Mouse (Mus musculus) lung, postnatal 0 days (tissue): Measurements from ENCODE around the gene Arhgap10.
A peak's percentile ranks its signal among the peaks of the same experiment; 100 is the strongest.

Source experiments
- CTCF ChIP-seq: IDR thresholded peaks from 2 replicates; pipeline ENCODE4 v1.5.1; 2016; ENCODE audit warnings: antibody characterized with exemption, mild to moderate bottlenecking
- EP300 ChIP-seq: IDR thresholded peaks from 2 replicates; pipeline ENCODE4 v1.6.1; 2016; ENCODE audit warnings: antibody characterized with exemption, mild to moderate bottlenecking, control low read depth

DNA sequence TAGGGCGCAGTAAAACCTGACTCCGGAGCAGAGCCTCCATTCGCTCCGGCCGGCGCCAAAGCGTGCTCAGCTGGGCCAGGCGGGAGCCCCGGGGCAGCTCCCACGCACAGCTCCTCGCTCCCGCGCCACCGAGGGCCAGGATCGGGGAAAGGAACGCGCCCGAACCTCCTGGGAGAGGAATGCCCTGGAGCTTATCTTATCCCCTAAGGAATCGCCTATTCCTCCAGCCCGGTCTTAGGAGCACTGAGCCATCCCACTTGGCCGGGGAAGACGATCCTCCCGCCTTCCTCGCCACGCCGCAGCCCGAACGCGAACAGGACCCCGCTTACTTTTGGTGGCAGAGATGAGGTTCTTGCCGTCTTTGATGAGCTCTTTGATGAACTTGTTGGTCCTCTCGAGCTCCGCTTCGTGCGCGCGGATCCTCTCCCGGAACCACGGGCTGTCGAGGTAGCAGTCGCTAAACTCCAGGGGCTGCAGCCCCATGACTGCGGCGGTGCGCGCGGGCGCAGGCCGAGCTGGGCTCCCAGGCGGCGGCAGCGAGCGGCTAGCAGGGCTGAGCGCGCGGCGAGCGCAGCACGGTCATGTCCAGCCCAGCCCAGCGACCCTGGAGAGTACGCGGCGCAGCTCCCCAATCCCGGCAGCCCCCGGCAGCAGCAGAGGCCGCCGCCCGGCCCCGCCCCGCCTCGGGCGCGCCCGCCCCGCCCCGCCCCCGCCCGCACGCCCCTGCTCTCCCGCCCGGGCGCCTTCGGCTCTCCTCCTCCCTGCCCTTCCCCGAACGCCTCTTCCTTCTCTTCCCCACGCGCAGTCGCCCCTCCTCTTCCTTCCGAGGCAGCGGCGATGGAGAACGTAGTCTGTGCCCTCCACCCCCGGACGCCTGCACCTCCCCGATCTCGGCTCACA, at the start of gene Arhgap10:
- TF ChIP-seq CTCF (0 out of 2 replicates have a peak, but pooled peaks have one; percentile 7), EP300 (no peak)
